Mouse (Mus musculus): ENCODE measurements around the gene Trpm4. TPM values are rescaled to one million over a fixed set of nuclear protein-coding genes. Genes with fewer than 3 reads are reported as not detected.

The Trpm4 gene
- polyA plus RNA-seq, 1 experiment = 18.9 TPM

DNA sequence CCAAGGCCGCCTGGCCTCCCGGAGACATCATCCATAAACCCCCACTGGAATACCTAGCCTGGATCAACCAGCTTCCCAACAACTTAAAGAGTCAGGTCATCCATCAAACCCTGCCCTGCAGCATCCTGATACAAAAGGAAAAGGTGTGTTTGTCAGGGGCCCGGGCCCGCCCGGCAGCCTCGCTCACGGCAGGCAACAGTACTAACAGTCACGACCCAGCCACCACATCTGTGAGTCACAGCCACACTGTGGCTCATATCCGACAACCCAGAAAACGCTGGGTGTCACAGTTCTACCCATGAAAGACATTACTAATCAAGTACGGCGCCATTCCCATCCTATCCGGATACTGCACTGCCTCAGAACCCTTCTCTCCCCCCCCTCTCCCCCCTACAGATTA lies 47.1 kb downstream of the Trpm4 start:
- Histone ChIP-seq H3K4me1 (ENCODE audit: control insufficient read depth, insufficient read depth, low read length) (no peaks in the 10 kb centered on the region), H3K9me3 (replicated peaks; ENCODE audit: control insufficient read depth, insufficient read depth, low read length, poor library complexity, severe bottlenecking) (no peaks in the 10 kb centered on the region), H3K27ac (ENCODE audit: insufficient read depth, low read length) (no peak overlapping the region), H3K27me3 (ENCODE audit: control insufficient read depth, insufficient read depth, low read length, poor library complexity, severe bottlenecking) (no peaks in the 10 kb centered on the region), H3K36me3 (ENCODE audit: control insufficient read depth, insufficient read depth, low read length, poor library complexity, severe bottlenecking) (no peaks in the 10 kb centered on the region), H3K4me3 (ENCODE audit: low read depth, low read length) (no peak overlapping the region), H3K9ac (ENCODE audit: low read depth, poor library complexity, severe bottlenecking) (no peak overlapping the region)
- no peak for TF ChIP-seq CTCF (IDR thresholded peaks at IDR 0.05; ENCODE audit: low read depth, low read length)
- no peak for TF ChIP-seq EP300 (IDR thresholded peaks at IDR 0.05; ENCODE audit: insufficient read depth, low read depth, low read length)
- no peak for TF ChIP-seq POLR2A (IDR thresholded peaks at IDR 0.05; ENCODE audit: insufficient read depth, low read length)

DNA sequence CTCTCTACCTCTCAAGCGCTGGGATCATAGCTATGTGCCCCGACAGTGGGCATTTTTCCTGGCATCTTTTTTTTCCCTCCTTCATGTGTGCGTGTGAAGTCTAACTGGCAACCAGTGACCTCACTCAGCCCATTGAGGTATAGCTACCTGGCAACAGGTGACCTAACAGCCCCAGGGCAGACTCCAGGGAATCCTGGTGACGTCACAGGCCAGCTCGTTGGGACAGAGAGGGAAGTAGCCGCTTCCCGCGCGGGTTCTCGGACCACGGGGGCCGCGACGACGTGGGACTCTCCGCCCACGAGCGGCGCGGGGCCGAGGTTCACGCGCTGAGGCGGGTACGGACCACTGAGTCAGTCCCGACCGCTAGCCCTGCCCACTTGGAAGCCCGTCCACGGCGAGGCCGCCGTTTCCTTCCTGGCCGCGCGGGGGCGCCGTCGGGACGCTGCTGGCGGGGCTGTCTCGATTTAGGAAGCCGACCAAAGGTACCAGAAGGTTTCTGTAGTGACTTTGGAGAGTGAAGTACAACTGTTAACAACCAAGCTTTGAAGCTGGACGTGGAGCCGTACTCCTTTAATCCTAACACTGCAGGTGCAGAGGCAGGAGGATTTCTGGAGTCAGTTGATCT lies 56.3 kb downstream of the Trpm4 start, which contains the start of gene Slc6a21:
Gene Slc6a21 (plus strand): TSS at position 378 of the 625 bp plus-strand sequence.
- Histone ChIP-seq H3K4me3 (ENCODE audit: low read depth, low read length) (peak within 1 kb of the TSS; percentile 66), H3K27me3 (ENCODE audit: control insufficient read depth, insufficient read depth, low read length, poor library complexity, severe bottlenecking) (no peaks in the 10 kb centered on the region), H3K9me3 (replicated peaks; ENCODE audit: control insufficient read depth, insufficient read depth, low read length, poor library complexity, severe bottlenecking) (no peaks in the 10 kb centered on the region), H3K36me3 (ENCODE audit: control insufficient read depth, insufficient read depth, low read length, poor library complexity, severe bottlenecking) (no peaks in the 10 kb centered on the region), H3K27ac (ENCODE audit: insufficient read depth, low read length) (no peak within 1 kb of the TSS), H3K9ac (ENCODE audit: low read depth, poor library complexity, severe bottlenecking) (peak within 1 kb of the TSS; percentile 17; the same call in 1 of the 2 replicates), H3K4me1 (ENCODE audit: control insufficient read depth, insufficient read depth, low read length) (peaks cover 2% of the 10 kb centered on the region)
- TF ChIP-seq CTCF (IDR thresholded peaks at IDR 0.05; ENCODE audit: low read depth, low read length) = peak; percentile 87
- no peak for TF ChIP-seq EP300 (IDR thresholded peaks at IDR 0.05; ENCODE audit: insufficient read depth, low read depth, low read length)
- TF ChIP-seq POLR2A (IDR thresholded peaks at IDR 0.05; ENCODE audit: insufficient read depth, low read length) = no peak

DNA sequence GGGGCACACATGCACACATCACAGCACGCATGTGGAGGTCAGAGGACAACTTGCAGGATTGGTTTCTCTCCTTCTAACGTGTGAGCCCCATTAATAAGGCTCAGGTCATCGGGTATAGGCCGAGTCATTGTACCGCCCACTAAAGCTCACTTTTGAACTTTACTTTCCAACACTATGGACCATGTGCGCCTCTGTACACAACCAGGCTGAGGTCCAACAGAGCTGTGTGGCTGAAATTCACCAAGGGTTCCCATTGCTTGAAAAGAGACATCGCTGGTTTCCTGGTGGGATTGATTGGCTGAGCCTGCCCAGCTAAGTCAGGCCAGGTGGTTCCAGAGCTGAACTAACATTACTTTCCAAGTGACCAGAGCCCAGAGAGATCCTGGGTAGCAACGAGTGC lies 59.9 kb downstream of the Trpm4 start:
- H3K4me3 ChIP-seq (ENCODE audit: low read depth, low read length) = no peak overlapping the region
- H3K36me3 ChIP-seq (ENCODE audit: control insufficient read depth, insufficient read depth, low read length, poor library complexity, severe bottlenecking) = no peaks in the 10 kb centered on the region
- no peaks in the 10 kb centered on the region for H3K9me3 ChIP-seq (replicated peaks; ENCODE audit: control insufficient read depth, insufficient read depth, low read length, poor library complexity, severe bottlenecking)
- no peak overlapping the region for H3K9ac ChIP-seq (ENCODE audit: low read depth, poor library complexity, severe bottlenecking)
- H3K27ac ChIP-seq (ENCODE audit: insufficient read depth, low read length) = no peak overlapping the region
- H3K4me1 ChIP-seq (ENCODE audit: control insufficient read depth, insufficient read depth, low read length) = peaks cover 2% of the 10 kb centered on the region
- H3K27me3 ChIP-seq (ENCODE audit: control insufficient read depth, insufficient read depth, low read length, poor library complexity, severe bottlenecking) = no peaks in the 10 kb centered on the region
- TF ChIP-seq POLR2A (IDR thresholded peaks at IDR 0.05; ENCODE audit: insufficient read depth, low read length) = no peak
- TF ChIP-seq EP300 (IDR thresholded peaks at IDR 0.05; ENCODE audit: insufficient read depth, low read depth, low read length) = no peak

DNA sequence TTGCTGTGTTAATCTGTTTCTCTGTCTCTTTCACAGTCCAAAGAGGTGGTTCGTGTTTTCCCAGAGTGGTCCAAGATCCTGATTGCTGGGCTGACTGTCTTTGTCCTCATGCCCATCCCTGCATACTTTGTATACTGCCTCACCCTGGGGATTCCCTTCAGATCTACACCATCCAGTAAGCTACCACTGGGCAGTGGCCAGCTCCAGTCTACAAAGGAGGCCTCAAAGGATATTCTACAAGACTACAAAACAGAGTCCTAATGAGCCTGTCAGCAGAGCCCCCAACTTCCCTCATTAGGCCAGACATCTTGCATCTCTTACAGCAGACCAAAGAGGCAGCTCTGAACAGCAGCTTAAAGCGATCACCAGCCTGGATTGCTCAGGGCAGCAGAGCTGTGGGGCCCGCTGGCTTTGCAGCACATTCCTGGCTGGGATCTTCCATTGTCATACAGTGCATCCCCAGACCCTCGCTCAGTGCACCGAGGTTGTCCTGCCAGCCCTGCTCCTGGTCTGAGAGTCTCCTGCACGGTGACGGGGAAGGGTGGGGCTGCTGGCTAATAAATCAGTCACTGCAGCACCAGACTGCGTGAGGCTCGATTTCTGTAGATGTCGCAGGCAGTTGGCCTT lies 60.7 kb downstream of the Trpm4 start:
- no peak overlapping the region for H3K27ac ChIP-seq (ENCODE audit: insufficient read depth, low read length)
- peaks cover 2% of the 10 kb centered on the region for H3K4me1 ChIP-seq (ENCODE audit: control insufficient read depth, insufficient read depth, low read length)
- H3K9ac ChIP-seq (ENCODE audit: low read depth, poor library complexity, severe bottlenecking) = no peak overlapping the region

DNA sequence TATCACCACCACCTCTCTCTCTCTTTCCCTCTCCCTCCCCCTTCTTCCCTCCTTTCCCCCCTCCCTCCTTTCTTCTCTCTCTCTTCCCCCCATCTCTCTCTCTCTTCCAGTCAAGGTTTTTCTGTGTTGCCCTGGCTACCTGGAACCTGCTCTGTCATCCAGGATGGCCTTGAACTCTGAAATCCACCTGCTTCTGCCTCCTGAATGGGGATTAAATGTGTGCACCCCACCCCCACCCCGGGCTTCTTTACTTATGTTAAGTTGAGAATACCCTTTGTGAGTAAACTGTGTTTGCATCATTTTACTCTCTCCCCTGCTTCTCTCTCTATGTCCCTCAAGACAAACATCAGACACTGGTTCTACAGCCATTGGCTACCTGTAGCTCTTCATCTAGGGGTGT lies 68.1 kb downstream of the Trpm4 start:
- Histone ChIP-seq H3K4me1 (ENCODE audit: control insufficient read depth, insufficient read depth, low read length) (no peaks in the 10 kb centered on the region), H3K9me3 (replicated peaks; ENCODE audit: control insufficient read depth, insufficient read depth, low read length, poor library complexity, severe bottlenecking) (no peaks in the 10 kb centered on the region), H3K27me3 (ENCODE audit: control insufficient read depth, insufficient read depth, low read length, poor library complexity, severe bottlenecking) (no peaks in the 10 kb centered on the region), H3K36me3 (ENCODE audit: control insufficient read depth, insufficient read depth, low read length, poor library complexity, severe bottlenecking) (no peaks in the 10 kb centered on the region), H3K27ac (ENCODE audit: insufficient read depth, low read length) (no peak overlapping the region), H3K4me3 (ENCODE audit: low read depth, low read length) (no peak overlapping the region), H3K9ac (ENCODE audit: low read depth, poor library complexity, severe bottlenecking) (no peak overlapping the region)
- TF ChIP-seq EP300 (IDR thresholded peaks at IDR 0.05; ENCODE audit: insufficient read depth, low read depth, low read length) = no peak
- TF ChIP-seq CTCF (IDR thresholded peaks at IDR 0.05; ENCODE audit: low read depth, low read length) = no peak
- no peak for TF ChIP-seq POLR2A (IDR thresholded peaks at IDR 0.05; ENCODE audit: insufficient read depth, low read length)

More for the DNA sequence above, 60.7 kb downstream of the Trpm4 start:
- no peaks in the 10 kb centered on the region for H3K36me3 ChIP-seq (ENCODE audit: control insufficient read depth, insufficient read depth, low read length, poor library complexity, severe bottlenecking)
- no peaks in the 10 kb centered on the region for H3K9me3 ChIP-seq (replicated peaks; ENCODE audit: control insufficient read depth, insufficient read depth, low read length, poor library complexity, severe bottlenecking)
- H3K27me3 ChIP-seq (ENCODE audit: control insufficient read depth, insufficient read depth, low read length, poor library complexity, severe bottlenecking) = no peaks in the 10 kb centered on the region
- no peak overlapping the region for H3K4me3 ChIP-seq (ENCODE audit: low read depth, low read length)
- TF ChIP-seq POLR2A (IDR thresholded peaks at IDR 0.05; ENCODE audit: insufficient read depth, low read length) (no peak), CTCF (IDR thresholded peaks at IDR 0.05; ENCODE audit: low read depth, low read length) (no peak), EP300 (IDR thresholded peaks at IDR 0.05; ENCODE audit: insufficient read depth, low read depth, low read length) (no peak)

DNA sequence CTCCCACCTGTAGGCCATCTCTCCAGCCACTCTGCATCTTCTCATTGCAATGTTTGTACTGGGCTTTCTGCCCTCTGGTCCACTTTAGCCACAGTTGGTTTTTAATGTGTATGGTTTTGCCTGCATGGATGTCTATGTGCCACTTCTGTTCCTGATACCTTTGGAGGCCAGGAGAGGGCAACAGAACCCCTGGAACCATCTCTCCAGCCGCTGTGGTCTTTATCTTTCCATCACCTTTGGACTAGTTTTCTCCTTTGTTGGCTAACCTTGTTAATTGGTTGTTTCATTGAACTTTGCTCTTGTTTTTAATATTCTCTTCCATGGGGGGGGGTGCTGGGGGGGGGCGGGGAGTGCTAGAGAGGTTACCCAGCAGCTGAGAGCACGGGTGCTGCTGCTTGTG lies 69.2 kb downstream of the Trpm4 start:
- no peak overlapping the region for H3K4me3 ChIP-seq (ENCODE audit: low read depth, low read length)
- H3K27ac ChIP-seq (ENCODE audit: insufficient read depth, low read length) = no peak overlapping the region
- TF ChIP-seq CTCF (IDR thresholded peaks at IDR 0.05; ENCODE audit: low read depth, low read length) = no peak
- TF ChIP-seq POLR2A (IDR thresholded peaks at IDR 0.05; ENCODE audit: insufficient read depth, low read length) = no peak
- TF ChIP-seq EP300 (IDR thresholded peaks at IDR 0.05; ENCODE audit: insufficient read depth, low read depth, low read length) = no peak
- no peaks in the 10 kb centered on the region for H3K4me1 ChIP-seq (ENCODE audit: control insufficient read depth, insufficient read depth, low read length)
- H3K27me3 ChIP-seq (ENCODE audit: control insufficient read depth, insufficient read depth, low read length, poor library complexity, severe bottlenecking) = no peaks in the 10 kb centered on the region
- H3K9ac ChIP-seq (ENCODE audit: low read depth, poor library complexity, severe bottlenecking) = no peak overlapping the region
- H3K36me3 ChIP-seq (ENCODE audit: control insufficient read depth, insufficient read depth, low read length, poor library complexity, severe bottlenecking) = no peaks in the 10 kb centered on the region
- H3K9me3 ChIP-seq (replicated peaks; ENCODE audit: control insufficient read depth, insufficient read depth, low read length, poor library complexity, severe bottlenecking) = no peaks in the 10 kb centered on the region

Data from ES-Bruce4 (cell line).